In the genomic region with DNA sequence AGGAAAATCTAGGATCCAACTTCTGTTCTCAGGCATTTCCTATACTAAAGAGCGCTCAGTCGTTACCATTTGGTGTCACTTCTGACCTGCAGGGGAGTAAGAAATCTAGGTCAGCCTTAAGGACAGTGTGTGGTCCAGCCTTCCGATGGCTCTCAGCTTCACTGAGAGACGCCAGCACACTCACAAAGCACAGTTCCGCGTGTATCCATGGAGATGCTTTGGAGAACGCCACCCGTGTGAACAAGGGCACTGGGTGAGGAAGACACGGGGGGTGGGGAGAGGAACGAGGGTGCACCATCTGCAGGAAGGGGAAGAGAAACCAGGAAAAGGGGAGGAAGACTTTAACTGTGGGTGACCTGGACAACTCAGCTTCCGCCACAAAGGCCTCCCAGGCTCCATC, we compare ENCODE assay signal across 17 mouse cellular contexts. TPM values are rescaled to one million over a fixed set of nuclear protein-coding genes. Genes with fewer than 3 reads are reported as not detected.
"Had no signal": no experiment of that assay in that cellular context is flagged by ENCODE, and none has a peak within 500 bp of the region (broad histone marks: within the 10 kb centered on the region; RNA-seq: fewer than 3 reads in every experiment).

No protein-coding gene starts in this region.

- H3K9me3 ChIP-seq: kidney, embryonic 15.5 days; limb, embryonic 15.5 days; neural tube, embryonic 13.5 days had no signal

- H3K27me3 ChIP-seq: kidney, embryonic 15.5 days; limb, embryonic 15.5 days; neural tube, embryonic 13.5 days had no signal

- ATAC-seq: intestine, embryonic 16.5 days had no signal

- H3K27ac ChIP-seq: kidney, embryonic 15.5 days; left cerebral cortex, adult 2 months; limb, embryonic 15.5 days; neural tube, embryonic 13.5 days; stomach, postnatal 0 days had no signal

- H3K4me3 ChIP-seq: kidney, embryonic 15.5 days; left cerebral cortex, adult 2 months; limb, embryonic 15.5 days; neural tube, embryonic 13.5 days had no signal

- H3K36me3 ChIP-seq: kidney, embryonic 15.5 days; limb, embryonic 15.5 days; neural tube, embryonic 13.5 days had no signal

- DNase-seq: kidney, adult 2 months; kidney, postnatal 14 days; lung, embryonic 14.5 days; lung, postnatal 14 days; midbrain, embryonic 14.5 days; right cerebral cortex, adult 18-20 months; right cerebral cortex, postnatal 25 days; thymus, postnatal 14 days had no signal

- H3K9ac ChIP-seq: kidney, embryonic 15.5 days; limb, embryonic 15.5 days; lung, embryonic 14.5 days; neural tube, embryonic 13.5 days had no signal

- H3K4me2 ChIP-seq: kidney, embryonic 15.5 days; limb, embryonic 15.5 days; lung, embryonic 14.5 days; neural tube, embryonic 13.5 days had no signal

- H3K4me1 ChIP-seq: kidney, embryonic 15.5 days; limb, embryonic 15.5 days; neural tube, embryonic 13.5 days had no signal

RNA-seq across cellular contexts. Expression of a gene that starts 4.4 kb away (rescaled TPM):
- polyA plus RNA-seq: large intestine, adult 2 months; limb, embryonic 11.5 days; lung, embryonic 14.5 days; neural tube, embryonic 13.5 days had no signal

RNA-seq across cellular contexts. Expression of a gene that starts 23.6 kb away (rescaled TPM):
- total RNA-seq: layer of hippocampus, postnatal 25 days; left cerebral cortex, adult 2 months had no signal
- polyA plus RNA-seq: kidney, embryonic 15.5 days; limb, embryonic 11.5 days; lung, embryonic 14.5 days; midbrain, embryonic 14.5 days had no signal

RNA-seq across cellular contexts. Expression of a gene that starts 53.8 kb away (rescaled TPM):
- total RNA-seq: layer of hippocampus, postnatal 25 days had no signal
- polyA plus RNA-seq: kidney, embryonic 15.5 days; limb, embryonic 11.5 days; lung, embryonic 14.5 days; midbrain, embryonic 14.5 days had no signal
